Comparison of ENCODE assay signal across 8 mouse cellular contexts in the genomic region with DNA sequence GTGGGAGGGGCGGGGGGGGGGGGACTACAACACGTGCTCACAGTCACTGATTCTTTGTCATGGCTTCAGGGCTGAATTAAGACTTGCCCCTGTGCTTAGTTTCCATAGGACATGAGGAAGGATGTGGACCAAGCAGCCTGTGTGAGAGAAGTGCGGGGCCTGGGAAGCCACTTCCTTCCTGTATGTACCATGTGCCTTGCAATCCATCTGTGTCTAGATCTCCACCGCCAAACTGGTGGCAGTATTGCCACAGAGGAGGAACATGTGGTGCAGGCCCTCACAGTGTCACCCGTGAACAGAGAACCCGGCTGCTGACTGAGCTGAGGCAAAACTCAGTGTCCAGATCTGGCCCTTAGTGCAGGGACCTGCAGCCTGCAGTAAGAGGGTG.
A peak's percentile ranks its signal among the peaks of the same experiment; 100 is the strongest.
DNase-seq lines count a peak whose midpoint lies in the region; ATAC-seq and TF ChIP-seq lines count a peak whose summit lies in the region.

No protein-coding gene starts in this region.

- no peak for ATAC-seq in kidney, embryonic 14.5 days (ENCODE audit: low FRiP score, low TSS enrichment)
- ATAC-seq in heart, embryonic 11.5 days (replicated peaks; ENCODE audit: insufficient number of reproducible peaks, low FRiP score, low TSS enrichment), result 0 out of 2 replicates have a peak, but pooled peaks have one; percentile 2
- peak; percentile 43; the same call in 1 of the 2 replicates for ATAC-seq in liver, embryonic 11.5 days (replicated peaks; ENCODE audit: low FRiP score)

- no peak overlapping the region for H3K4me3 ChIP-seq in kidney, adult 2 months (ENCODE audit: insufficient read depth, low read depth, low read length)
- no peak overlapping the region for H3K4me3 ChIP-seq in kidney, embryonic 14.5 days (ENCODE audit: low read length)
- H3K4me3 ChIP-seq in heart, embryonic 11.5 days (ENCODE audit: low read depth, low read length), result no peak overlapping the region
- no peak overlapping the region for H3K4me3 ChIP-seq in liver, embryonic 11.5 days (ENCODE audit: low read depth, low read length)

- no peaks in the 10 kb centered on the region for H3K27me3 ChIP-seq in kidney, adult 2 months (replicated peaks; ENCODE audit: control insufficient read depth, insufficient read depth, low read length)
- no peaks in the 10 kb centered on the region for H3K27me3 ChIP-seq in kidney, embryonic 14.5 days (ENCODE audit: control insufficient read depth, insufficient read depth, low read length)
- H3K27me3 ChIP-seq in heart, embryonic 11.5 days (ENCODE audit: control insufficient read depth, insufficient read depth, low read length), result no peaks in the 10 kb centered on the region
- H3K27me3 ChIP-seq in liver, embryonic 11.5 days (replicated peaks; ENCODE audit: control insufficient read depth, insufficient read depth, low read length), result no peaks in the 10 kb centered on the region

- no peaks in the 10 kb centered on the region for H3K9me3 ChIP-seq in kidney, embryonic 14.5 days (ENCODE audit: control insufficient read depth, low read length)
- H3K9me3 ChIP-seq in heart, embryonic 11.5 days (replicated peaks; ENCODE audit: control insufficient read depth, low read length), result no peaks in the 10 kb centered on the region
- H3K9me3 ChIP-seq in liver, embryonic 11.5 days (ENCODE audit: control insufficient read depth, low read length), result no peaks in the 10 kb centered on the region

- no peak overlapping the region for H3K27ac ChIP-seq in kidney, adult 2 months (ENCODE audit: insufficient read depth, low read depth, low read length)
- no peak overlapping the region for H3K27ac ChIP-seq in kidney, embryonic 14.5 days (ENCODE audit: low read depth, low read length)
- 0 out of 2 replicates have a peak overlapping the region, but pooled peaks have one; percentile 2 for H3K27ac ChIP-seq in heart, embryonic 11.5 days (ENCODE audit: low read depth, low read length)
- H3K27ac ChIP-seq in liver, embryonic 11.5 days (ENCODE audit: low read depth, low read length), result peak overlapping the region; percentile 26; the same call in 1 of the 2 replicates

- H3K4me1 ChIP-seq in kidney, adult 2 months (ENCODE audit: control insufficient read depth, insufficient read depth, low read length), result no peaks in the 10 kb centered on the region
- H3K4me1 ChIP-seq in kidney, embryonic 14.5 days (ENCODE audit: control insufficient read depth, insufficient read depth, low read length), result peaks cover 21% of the 10 kb centered on the region
- H3K4me1 ChIP-seq in heart, embryonic 11.5 days (ENCODE audit: control insufficient read depth, insufficient read depth, low read length), result peaks cover 22% of the 10 kb centered on the region
- peaks cover 24% of the 10 kb centered on the region for H3K4me1 ChIP-seq in liver, embryonic 11.5 days (replicated peaks; ENCODE audit: control insufficient read depth, insufficient read depth, low read length)

- no peaks in the 10 kb centered on the region for H3K36me3 ChIP-seq in kidney, adult 2 months (ENCODE audit: control insufficient read depth, insufficient read depth, low read length)
- H3K36me3 ChIP-seq in kidney, embryonic 14.5 days (ENCODE audit: control insufficient read depth, insufficient read depth, low read length), result peaks cover 7% of the 10 kb centered on the region; the same call in 1 of the 2 replicates
- H3K36me3 ChIP-seq in heart, embryonic 11.5 days (ENCODE audit: control insufficient read depth, insufficient read depth, low read length), result no peaks in the 10 kb centered on the region
- no peaks in the 10 kb centered on the region for H3K36me3 ChIP-seq in liver, embryonic 11.5 days (ENCODE audit: control insufficient read depth, insufficient read depth, low read length)

- no peak overlapping the region for H3K9ac ChIP-seq in kidney, embryonic 14.5 days (ENCODE audit: low read depth, low read length)
- H3K9ac ChIP-seq in heart, embryonic 11.5 days (ENCODE audit: low read depth, low read length), result no peak overlapping the region
- no peak overlapping the region for H3K9ac ChIP-seq in liver, embryonic 11.5 days (ENCODE audit: low read depth, low read length)

- no peak for TF ChIP-seq CTCF in kidney, adult 2 months (conservative IDR thresholded peaks at IDR 0.05; ENCODE audit: insufficient read depth, insufficient read length, low read depth, low read length)

- TF ChIP-seq POLR2A in kidney, adult 2 months (IDR thresholded peaks at IDR 0.05; ENCODE audit: low read depth, low read length), result no peak

- H3K4me2 ChIP-seq in kidney, embryonic 14.5 days (replicated peaks; ENCODE audit: low read depth, low read length), result no peak overlapping the region
- H3K4me2 ChIP-seq in heart, embryonic 11.5 days, result no peak overlapping the region
- H3K4me2 ChIP-seq in liver, embryonic 11.5 days, result no peak overlapping the region

- DNase-seq in kidney, adult 2 months, result peak; percentile 31
- peak; percentile 33 for DNase-seq in adipocyte (ENCODE audit: low spot score)
- no peak for DNase-seq in liver, embryonic 11.5 days (ENCODE audit: low spot score)
- DNase-seq in skeletal muscle tissue, adult 2 months (ENCODE audit: low read depth, low spot score), result peak; percentile 21
- DNase-seq in testis, postnatal 10 days (ENCODE audit: low spot score), result no peak
- no peak for DNase-seq in spleen, adult 12 weeks (ENCODE audit: low spot score)

- WGBS in kidney, adult 2 months, result 62% methylated on average over 6 of the region's 6 CpGs
- WGBS in kidney, embryonic 14.5 days, result 58% methylated on average over 6 of the region's 6 CpGs
- WGBS in heart, embryonic 11.5 days (ENCODE audit: insufficient replicate concordance), result 64% methylated on average over 6 of the region's 6 CpGs
- 44% methylated on average over 6 of the region's 6 CpGs for WGBS in liver, embryonic 11.5 days

Comparison
In these comparisons a context has a peak if more than half of its experiments do, and no peak if none do; other contexts are left out.
1. DNase-seq: peak in kidney, adult 2 months (single experiment), adipocyte (single experiment) and skeletal muscle tissue, adult 2 months (single experiment); none in liver, embryonic 11.5 days (single experiment), testis, postnatal 10 days (single experiment) and spleen, adult 12 weeks (single experiment).
2. H3K27ac ChIP-seq: peak in heart, embryonic 11.5 days (single experiment) and liver, embryonic 11.5 days (single experiment); none in kidney, adult 2 months (single experiment) and kidney, embryonic 14.5 days (single experiment).